Mouse (Mus musculus) cerebellum, postnatal 4 days (tissue): ENCODE results near the gene Dmbx1.
A peak's percentile ranks its signal among the peaks of the same experiment; 100 is the strongest.

Experiments used
- DNase-seq, 2 experiments: peaks; one replicate each; pipeline ENCODE4 v3.0.0; 2022; ENCODE audit warnings: low spot score in 2 of 2, mixed read lengths in 1 of 2

The Dmbx1 gene

DNA sequence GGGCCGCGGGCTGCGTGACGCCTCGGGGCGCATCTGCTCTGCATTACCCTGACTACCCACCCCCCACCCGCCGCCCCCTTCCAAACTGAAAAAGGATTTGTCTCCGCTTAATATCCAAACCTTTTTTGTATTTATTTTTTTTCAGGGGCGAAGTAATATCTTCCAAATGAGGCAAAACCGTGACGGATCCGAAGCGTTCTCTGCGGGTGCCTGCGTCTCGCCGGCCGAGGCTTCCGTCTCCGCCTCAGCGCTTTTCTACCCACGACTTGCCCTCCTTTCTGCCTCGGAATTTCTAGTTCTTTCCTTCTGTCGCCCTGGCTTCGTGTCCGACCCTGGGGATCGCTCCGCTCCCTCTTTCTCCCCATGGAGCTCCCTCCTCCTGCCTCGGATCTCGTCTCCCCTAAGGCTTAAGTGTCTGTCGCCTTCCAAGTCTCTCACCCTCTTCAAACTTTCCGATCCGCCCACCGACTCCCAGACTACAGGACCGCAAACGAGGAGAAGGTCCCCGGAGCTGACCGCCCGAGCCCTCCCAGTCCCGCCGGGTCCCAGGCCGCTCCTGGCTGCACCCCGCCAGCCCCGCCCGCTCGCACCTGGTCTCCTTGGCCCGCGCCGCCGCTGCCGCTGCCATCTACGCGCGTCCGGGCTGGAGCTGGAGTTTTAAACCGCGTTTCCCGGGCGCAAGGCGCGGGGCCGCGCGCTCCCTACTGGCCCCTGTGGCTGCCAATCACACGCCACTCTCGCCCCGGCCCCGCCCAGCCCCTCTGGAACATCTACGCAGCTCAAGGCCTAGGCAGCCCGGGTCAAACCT, at the start of gene Dmbx1:
TSS of gene Dmbx1 (minus strand) at position 632 of the 808 bp plus-strand sequence.
- peak in 1 of 2 experiments; percentile 31 for DNase-seq

DNA sequence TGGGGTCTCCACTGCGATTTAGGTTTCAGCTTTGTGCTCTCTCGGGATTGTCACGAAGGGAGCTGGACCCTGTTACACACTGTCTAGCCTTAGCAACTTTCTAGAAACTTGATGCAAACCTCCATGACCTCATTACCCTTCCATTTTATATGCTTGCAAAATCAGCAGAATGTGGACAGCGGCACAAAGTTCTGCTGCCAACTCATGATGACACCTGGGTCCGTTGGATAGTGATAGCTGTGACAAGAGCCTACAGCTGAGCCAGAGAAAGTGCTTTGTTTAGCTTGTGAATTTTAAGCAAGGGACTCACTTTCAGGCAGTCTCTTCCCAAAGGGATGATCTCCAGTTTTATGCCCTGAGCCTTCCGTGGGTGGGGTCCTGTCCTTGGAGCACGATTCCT, 49.7 kb upstream of the Dmbx1 start:
- no peak for DNase-seq

- no peak for DNase-seq
These were observed 48.3 kb upstream of the Dmbx1 start for GRCm38 (mm10) chr4:115987858-115988530.

GRCm38 (mm10) chr4:115987436-115987835, 47.7 kb upstream of the Dmbx1 start:
- no peak for DNase-seq

DNA sequence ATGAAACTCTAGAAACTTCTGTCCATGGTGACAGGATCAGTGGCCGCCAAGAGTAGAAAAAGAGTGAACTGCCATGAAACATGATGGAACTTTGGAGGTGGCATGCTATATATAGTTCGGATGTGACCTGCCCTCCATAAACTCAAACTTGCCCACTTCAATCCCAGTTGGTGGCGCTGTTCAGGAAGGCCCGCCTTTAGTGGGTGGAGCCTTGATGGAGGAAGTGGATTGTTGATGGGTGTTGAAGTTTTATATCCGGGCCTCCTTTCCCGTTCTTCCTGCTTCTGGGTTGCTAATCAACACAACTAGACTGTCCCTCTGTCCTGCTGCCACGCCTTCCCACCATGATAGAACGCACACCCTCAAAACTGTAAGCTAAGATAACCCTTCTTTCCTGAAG, 45.2 kb upstream of the Dmbx1 start:
- DNase-seq: no peak

GRCm38 (mm10) chr4:115984111-115984510, 44.4 kb upstream of the Dmbx1 start:
- peak; percentile 88 to 92 for DNase-seq

DNA sequence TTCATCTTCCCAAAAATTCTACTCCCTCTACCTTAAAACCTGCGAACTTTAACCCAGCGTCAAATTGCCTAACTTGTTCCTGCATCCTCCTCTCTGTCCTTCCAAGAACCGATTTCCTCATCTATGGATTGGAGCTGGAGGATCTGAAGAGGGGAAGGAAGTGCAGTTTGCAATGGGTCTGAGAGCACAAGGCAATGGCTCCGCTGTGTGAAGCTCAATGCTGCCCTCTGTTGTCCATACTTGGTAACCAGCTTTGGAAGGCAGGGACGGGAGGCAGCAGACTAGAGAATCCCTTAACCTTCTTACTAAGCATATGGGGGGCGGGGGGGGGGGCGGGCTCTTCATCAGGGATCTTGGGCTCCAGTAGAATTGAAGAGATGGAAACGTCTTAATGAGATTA, 41.0 kb upstream of the Dmbx1 start:
- peak; percentile 62 to 85 for DNase-seq

DNA sequence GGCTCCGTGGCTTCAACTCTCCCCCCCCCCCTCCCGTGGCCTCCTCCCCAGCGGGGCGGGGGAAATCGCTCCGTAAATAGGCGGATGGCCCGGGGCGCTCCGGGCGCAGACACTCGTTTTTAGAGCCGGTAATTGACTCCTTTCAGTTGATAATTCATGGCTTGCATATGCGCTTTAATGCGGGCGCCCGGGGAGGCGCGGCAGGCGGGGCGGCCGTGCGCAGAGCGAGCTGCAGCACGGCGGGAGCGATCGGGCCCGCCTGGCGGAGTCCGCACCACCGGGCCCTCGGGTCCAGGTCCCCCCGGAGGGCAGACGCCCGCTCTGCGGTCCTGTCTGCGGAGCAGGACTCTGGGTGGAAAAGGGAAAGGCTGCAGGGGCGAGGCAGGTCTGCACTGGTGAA, 39.7 kb upstream of the Dmbx1 start:
- no peak for DNase-seq

GRCm38 (mm10) chr4:115978911-115979310, 39.2 kb upstream of the Dmbx1 start:
- no peak for DNase-seq

DNA sequence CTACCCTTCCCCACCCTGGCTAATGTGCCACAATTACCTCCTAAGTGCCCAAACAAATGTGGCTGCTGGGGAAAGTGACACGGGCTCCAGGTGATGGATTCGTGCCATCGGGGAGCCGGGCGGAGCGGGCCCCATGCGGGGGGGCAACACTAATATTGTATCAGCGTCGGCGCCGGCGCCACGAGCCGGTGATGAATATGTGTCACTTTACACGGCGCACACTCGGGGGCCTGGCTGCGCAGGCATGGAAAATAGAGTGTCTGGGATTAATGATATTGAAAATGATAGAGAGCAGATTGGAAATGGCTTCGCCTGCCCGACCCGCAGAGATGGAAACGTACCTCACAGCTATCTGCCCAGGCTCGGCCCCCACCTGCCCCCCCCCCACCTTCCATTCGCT, 32.8 kb upstream of the Dmbx1 start:
- no peak for DNase-seq

- DNase-seq: no peak
These were observed 24.7 kb upstream of the Dmbx1 start for GRCm38 (mm10) chr4:115964446-115964845.

- no peak for DNase-seq
These were observed 24.0 kb upstream of the Dmbx1 start for GRCm38 (mm10) chr4:115963751-115964150.

- DNase-seq: peak in 1 of 2 experiments; percentile 50
These were observed 23.1 kb upstream of the Dmbx1 start for GRCm38 (mm10) chr4:115962671-115963412.

- no peak for DNase-seq
These were observed 22.3 kb upstream of the Dmbx1 start for GRCm38 (mm10) chr4:115961991-115962390.

- no peak for DNase-seq
These were observed 19.8 kb upstream of the Dmbx1 start for GRCm38 (mm10) chr4:115959546-115959945.

DNA sequence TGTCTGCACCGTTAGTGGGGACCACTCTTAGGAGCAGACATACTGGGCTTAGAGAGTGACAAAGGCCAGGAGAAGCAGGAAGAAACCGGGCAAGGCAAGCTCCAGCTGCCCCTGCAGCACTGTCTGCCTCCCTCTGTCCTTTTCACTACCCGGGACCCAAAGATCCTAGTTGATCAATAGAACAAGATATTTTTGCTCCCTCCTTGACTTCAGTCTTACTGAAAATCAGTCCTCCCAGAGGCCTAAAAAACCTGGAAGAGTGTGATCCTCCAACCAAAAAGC, 15.7 kb upstream of the Dmbx1 start:
- DNase-seq: no peak

DNA sequence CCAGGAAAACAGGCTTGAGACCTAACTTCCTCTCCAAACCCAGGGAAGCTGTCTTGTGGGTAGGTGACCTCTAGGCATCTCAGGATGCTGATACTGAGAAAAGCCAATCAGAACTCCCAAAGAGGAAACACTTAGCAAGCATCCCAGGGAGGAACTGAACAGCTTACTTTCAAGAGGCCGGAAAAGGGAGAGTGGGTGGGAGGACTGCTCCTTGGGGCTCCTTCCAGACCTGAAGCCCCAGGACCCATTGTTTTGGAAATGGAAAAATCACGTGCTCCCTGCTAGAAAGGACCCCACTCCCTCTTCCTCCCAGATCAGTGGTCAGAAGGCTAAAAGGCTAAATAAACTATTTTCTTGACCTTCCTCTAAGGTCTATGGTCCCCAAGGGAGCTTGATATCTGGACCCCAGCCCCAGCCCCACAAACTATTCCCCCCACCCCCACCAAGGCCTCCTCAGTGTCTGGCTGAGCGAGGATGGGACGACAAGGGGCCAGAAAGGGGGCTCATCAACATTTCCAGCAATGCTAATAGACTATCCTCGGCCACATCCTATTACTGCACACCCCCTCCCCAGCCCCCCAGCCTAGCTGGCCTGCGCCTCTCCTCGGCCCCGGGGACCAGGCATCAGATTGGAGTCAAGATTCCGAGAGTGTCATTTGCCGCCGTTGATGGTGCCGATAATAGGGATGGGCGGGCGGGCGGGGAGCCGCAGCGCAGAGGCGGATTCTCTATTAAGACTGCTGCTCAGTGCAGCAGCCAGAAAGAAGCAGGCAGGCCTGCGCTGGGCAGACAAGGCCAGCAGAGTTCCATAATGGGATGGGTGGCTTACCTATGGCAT, 15.1 kb upstream of the Dmbx1 start:
- no peak for DNase-seq

DNA sequence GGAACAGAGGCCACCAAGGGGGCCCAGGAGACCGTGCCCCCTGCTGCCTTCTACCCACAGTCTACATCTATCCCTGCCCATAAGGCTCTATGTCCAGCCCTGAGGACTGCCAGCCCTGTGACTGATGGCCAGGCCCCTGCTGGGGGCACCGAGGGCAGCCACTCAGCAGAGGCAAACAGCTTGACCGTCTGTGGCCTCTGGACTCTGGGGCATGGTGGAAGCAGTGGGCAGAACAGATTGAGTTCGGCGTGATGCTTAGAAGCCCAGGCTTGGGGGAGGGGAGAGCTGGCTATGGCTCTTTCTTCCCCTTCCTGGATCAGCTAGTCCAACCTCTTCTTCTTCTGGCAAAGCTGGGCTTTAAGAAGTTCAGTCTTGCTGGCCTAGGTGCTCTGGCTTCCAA, 13.8 kb upstream of the Dmbx1 start:
- no peak for DNase-seq

DNA sequence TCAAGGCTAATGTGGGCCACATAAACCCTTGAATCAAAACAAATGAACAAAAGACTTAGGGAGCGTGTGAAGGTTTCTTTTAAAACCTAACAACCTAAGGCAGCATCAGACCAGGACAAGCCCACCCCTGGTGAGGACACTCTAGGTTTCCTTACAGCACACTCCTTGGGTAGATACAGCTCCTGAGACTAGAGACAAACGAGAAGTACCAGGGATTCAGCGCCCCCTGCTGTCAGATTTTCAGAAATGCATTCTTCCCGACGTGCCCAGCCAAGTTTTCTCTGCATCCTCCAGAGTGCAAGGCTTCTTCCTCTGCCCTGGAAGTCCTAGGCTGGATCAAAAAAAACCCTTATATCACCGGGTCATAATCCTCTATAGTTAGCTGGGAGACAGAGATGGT, 13.0 kb upstream of the Dmbx1 start:
- DNase-seq: peak; percentile 41 to 71

- no peak for DNase-seq
These were observed 4.1 kb upstream of the Dmbx1 start for GRCm38 (mm10) chr4:115943669-115944314.

- DNase-seq: no peak
These were observed 1.6 kb upstream of the Dmbx1 start for GRCm38 (mm10) chr4:115941242-115941820.
